Mouse (Mus musculus) kidney, adult 18-20 months (tissue): ENCODE measurements at regions not wholly inside any gene's neighbourhood (a gene's known extent, or its start where the extent isn't known, plus 50 kb on each side); places are given as distances from the start of the nearest gene placed in this dataset.

Experiments
- DNase-seq: peaks from one replicate; pipeline ENCODE4 v3.0.0; 2021

DNA sequence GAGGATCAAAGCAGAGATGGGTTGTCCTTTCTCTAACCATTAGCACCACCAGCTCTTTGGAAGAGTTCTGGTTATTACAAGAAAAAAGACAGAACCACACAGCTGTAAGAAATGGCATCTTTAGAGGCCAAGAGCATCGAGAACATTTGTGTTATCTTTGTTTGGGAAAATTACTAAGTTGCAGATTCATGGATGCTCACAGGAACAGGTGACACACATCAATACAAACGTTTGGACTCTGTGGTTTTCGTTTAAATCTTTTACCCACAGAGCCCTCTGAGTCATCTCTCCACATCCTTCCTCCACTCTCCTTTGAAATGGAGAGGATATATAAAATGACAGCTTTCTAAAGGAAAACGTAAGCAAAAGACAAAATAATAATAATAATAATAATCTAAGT is 184.5 kb upstream of the Ppargc1a start:
- no peak for DNase-seq

DNA sequence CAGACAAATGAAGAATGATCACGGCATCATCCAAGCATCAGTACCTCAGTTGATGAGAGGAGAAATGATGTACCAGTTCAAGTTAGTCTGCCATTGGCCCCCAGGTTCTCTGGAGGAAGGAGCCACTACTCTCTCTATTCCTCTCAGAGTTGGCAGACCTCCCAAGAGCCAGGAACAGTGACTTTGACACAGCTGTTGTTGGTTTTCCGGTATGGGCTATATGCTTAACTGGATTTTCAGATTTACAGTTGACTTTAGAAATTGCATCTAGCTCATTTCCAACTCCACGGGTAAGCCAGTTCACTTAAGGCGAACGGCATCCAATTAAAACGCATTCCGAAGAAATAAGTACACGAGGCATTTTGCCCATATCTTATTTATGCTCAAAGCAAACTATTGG is 182.9 kb upstream of the Ppargc1a start:
- DNase-seq, result no peak

DNA sequence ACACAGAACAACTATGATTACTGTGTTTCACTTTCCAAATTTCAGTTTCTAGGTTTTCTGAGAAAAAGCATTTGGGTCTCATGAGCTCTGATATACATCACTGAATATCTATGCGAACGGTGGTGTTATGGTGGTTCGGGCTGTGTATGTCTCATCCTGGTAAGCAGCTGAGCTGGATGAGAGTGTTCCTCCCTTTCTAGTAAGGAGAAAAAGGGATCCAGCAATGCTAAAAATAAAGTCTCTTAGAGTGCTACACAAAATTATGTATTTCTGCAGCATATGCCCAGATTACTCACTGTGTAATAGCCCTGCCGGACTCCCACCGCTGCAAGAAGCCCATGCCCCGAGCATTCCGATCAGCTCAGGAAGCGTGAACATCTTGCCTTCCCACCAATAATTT is 173.4 kb upstream of the Ppargc1a start:
- DNase-seq, result no peak

DNA sequence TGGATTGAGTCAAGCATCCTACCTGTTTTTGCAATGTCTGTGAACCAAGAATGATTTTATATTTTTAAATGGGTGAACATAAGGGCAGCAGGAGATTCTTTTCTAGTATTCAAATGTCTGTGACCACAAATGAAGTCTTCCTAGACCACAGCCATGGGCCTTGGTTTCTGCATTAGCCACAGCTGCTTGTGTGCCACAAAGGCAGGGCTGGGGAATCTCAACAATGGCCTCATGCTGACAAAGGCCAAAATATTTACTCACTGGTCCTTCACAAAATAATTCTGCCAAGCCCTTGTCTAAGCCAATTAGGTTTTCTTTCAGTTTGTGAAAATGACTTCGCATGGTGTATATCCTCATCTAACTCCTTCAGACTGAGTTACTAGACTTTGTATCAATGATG is 162.7 kb upstream of the Ppargc1a start:
- DNase-seq, result no peak

DNA sequence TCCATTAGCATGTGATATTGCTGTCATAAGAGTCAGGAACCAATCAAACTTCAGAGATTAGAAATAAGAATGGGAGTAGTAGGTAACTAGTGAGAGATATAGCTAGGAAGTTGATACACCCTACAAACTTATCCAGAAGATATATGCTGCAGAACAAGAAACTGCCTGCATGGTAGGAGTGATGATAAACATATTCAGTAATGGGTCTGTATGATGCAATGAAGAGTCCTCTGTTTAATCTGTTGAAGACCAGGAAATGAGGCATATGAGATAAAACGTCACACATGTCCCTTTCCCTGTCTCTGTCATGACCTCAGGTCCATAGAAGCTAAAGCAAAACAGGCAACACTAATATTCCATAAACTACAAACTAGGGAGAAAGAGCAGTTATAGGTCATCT is 162.2 kb upstream of the Ppargc1a start:
- no peak for DNase-seq

DNA sequence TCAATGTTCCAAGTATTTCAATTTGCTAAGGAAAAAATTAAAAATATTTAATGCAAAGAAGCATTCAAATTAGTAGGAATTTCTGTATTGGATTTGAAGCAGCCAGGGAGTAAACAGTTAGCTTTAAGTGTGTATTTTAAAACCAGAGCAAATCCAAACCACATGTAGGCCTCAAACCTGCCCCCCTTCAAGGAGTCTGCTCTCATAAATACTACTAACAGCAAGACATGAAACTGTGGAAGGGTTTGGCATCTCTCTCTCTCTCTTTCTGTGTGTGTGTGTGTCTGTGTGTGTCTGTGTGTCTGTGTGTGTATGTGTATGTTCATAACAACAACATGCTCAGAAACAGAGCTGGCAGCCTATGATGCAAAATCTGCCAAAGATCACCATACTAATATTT is 159.2 kb upstream of the Ppargc1a start:
- DNase-seq, result no peak

DNA sequence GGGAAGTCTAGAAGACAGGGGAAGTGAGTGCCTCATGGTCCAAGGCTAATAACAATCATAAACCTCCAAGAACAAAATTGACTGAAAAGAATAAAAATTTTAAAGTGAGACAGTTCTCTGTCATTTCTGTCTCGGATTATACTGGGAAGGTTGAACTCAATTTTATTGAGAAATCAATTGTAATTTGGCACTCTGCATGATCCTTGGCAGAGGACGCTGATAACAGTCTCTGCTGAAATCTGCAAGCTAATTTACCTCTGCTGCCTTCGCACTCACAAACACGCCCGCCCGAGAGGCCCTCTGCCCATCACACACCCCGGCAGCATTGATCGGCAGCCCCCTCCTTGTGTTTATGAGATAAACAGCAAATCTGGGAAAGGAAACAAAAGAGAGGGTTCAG is 151.4 kb upstream of the Ppargc1a start:
- no peak for DNase-seq

DNA sequence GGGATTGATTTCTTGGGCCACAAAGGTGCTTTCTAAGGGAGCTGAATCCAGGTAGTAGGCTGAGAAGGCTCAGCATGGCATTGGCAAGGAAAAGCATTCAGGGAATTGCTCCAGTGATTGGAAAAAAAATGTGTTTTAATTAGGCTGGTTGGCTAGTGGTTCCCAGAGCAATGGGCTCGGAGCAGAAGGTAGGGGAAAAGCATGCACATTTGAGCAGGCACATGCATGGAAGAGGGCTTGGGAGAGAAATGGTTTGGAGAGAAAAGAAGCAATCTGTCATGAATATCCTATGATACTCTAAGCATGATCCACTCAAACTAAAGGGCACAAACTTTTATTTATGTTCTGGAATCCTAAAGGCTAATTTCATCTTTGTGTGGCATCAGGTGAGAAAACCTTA is 150.9 kb upstream of the Ppargc1a start:
- no peak for DNase-seq

DNA sequence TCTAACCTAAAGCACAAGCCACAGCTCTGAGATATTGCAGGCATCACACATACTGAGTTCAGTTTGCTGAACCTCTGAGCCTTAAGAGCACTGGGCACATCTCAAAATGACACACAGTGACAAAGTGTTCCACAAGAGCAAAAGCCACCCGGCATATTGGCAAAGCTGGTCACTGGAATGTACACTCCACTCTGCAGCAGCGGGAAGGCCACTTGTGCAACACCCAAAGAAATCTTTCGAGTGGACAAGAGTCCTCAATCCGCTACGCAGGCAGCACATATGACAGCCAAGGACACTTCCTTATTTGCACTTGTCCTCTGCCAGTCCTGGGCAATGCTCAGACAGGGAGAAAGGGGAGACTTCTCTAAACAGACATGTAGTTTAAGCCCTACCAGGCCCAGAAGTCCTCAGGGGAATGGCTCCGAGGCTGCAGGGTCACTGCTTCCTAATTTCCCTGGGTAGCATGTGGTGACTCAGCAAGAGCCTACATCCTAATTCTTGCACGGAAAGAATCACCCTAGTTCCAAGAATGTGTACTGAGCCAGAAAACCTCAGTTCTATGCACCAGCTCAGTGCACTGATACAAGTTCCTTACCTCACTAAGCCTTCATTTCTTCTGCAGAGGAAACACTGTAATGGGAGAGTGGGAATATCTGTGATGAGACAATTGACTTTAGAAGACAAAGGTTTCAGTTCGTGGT is 144.5 kb upstream of the Ppargc1a start:
- no peak for DNase-seq

DNA sequence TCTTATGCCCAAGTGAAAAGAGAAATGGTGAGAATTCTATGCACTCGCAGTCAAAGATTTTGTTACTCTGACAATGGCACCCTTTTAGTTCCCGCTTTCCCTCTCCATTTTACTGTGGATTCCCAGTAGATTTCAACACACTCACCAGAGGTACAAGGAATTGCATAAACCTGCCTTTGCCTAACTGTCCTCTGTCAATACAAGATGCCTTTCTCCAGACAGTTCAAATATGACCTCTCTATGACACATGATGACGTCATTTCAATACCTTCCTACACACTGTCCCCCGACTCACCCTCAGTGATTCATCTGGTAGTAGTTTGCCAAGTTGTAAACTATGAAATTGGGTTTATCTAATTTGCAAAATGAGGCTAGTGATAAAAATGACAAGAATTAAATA is 143.1 kb upstream of the Ppargc1a start:
- DNase-seq, result no peak

DNA sequence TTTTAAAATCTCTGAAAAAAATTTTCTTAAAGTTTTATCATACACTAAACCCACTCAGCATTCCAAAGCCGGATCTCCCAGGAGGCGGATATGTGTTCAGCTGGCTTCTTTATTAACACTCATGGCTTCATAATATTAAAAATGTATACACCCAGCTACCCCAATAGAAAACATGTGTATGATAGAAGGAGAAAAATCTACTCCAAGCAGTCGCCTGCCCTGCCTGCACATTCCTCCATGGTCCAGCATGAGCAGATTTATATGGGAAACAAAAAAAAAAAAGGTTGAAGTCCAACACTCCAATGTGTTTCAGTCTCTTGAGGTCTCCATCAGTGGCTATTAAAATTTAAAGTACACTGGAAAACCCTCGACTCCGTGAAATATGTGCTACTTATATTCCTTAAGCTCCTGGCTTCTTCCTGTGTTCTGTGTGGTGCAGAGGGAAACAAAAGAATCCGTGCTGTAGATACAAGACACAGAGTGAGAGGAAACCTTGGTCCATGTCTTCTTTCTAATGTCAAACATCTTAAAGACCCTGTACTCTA is 142.0 kb upstream of the Ppargc1a start:
- no peak for DNase-seq

DNA sequence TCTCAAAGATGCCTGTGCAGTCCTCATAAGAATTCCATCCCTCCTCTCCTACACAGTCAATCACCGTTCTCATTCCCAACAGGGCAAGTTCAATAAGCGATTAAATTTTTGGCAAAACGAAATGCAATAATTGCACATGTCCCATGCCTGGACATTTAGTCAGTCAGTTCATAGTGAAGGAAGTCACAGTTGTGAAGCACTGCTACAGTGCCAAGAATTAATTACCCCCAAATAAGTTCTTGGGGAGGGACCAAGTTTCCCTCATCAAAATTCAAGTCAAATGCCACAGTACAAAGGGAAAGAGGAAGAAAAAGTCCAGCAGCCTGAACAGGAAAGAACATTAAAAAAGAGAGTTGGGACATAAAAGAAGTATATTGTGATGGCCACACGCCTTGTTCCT is 112.4 kb upstream of the Ppargc1a start:
- no peak for DNase-seq

DNA sequence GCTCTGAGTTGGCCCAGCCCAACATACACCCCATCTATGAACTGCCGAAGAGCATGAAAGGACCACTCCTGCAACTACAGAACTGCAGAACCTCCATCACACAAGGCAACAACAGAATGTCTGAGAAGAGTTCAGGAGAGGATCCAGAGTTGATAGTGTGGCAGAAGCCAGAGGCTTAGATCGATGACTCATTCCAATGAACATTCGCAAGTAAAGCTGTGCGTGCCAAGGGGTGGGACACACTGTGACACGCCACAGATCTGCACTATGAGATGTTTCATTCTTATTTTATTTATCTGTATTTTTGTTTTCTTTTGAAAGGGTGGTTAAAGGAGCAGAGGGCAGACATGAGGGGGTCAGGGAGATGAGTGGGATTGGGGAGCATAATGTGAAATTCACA is 103.7 kb upstream of the Ppargc1a start:
- DNase-seq, result no peak

DNA sequence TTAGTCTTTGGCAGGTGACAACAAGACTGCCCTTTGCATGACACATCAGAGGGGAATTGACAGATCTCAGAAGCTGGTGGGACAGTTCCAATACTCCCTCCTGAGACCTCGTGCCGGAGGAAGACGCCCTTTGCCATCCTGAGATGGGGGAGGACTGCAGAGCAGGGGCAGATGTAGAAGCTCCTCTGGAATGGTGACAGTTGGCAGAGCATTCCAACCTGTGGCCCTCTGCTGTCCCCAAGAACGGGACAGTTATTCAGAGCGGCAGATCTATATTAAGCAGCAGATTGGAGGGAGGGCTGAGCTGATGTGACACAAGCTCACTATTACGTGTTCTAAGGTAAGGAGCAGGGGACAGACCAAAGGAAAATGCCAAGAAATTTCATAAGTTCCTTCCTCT is 97.7 kb upstream of the Ppargc1a start:
- no peak for DNase-seq

DNA sequence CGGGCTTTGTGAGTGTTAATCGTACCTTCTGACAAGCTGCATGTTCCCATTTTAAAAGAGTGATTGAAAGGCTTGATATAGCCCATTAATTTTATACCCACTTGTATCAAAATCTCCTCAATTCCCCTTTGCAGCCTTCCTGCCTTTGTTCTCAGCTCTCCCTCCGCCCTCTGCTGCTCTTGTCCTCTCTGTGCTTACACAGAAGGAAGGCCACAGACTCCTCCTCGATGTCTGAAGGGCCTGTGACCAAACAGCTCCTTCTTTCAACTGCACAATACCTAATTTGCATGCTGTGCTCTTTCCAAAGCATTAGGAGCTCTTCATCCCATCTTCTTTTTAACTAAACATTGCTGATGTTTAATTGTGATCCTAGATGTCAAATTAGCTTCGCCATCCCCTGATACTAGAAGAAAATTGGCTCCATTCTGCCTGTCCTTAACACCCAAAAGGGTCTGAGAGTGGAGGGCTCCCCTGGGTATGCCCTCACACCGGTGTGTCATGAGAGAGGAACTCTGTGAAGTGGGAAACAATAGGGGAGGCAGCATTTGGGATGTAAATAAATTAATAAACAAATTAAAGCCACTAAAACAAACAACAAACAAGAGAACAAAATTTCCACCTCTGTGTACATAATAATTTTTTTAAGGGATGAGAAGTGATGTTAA is 90.8 kb upstream of the Ppargc1a start:
- no peak for DNase-seq

DNA sequence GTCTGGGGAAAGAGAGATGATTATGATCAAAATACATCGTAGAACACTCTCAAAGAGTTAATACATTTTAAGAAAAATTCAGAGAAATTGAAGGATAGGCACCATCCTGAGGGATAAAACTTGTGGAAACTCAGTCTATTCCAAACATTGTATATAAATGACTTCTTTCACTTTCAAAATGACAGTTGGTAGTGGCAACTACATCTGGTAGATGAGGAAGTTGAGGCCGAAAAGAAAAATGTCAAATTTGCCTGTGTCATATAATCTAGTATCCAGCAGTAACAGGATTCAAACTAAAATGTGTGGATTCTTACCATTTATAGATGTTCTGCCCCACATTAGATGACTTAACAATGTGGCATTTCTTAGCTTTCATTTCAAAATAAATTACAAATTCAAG is 86.0 kb upstream of the Ppargc1a start:
- no peak for DNase-seq

DNA sequence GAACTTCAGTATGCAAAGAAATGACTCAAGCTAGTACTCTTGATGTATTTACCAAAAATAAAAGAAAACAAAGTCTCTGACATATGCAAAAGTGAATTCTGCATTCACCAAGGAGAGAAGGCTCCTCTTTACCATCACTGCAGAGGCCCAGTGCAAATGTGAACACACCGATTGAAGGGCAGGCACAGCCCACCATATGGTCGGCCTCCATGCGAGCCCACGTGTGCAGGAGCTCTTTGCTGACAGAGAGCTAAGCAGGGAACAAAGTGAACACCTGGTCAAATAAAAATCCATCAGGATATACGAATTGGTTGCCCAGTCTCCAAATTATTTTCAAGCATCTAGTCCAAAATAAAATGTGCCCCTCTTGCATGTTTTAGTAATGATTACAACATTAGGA is 56.9 kb upstream of the Ppargc1a start:
- no peak for DNase-seq
